Mouse (Mus musculus) megakaryocyte, embryonic 14.5 days (primary cell): ENCODE measurements around the gene Sfta2.

ENCODE experiments used
- FLI1 ChIP-seq: IDR thresholded peaks from 2 replicates; pipeline ENCODE4 v1.6.1; 2012; ENCODE audit warnings: low read length, inconsistent platforms, mixed read lengths
- GATA1 ChIP-seq: IDR thresholded peaks from 3 replicates; pipeline ENCODE4 v1.6.1; 2012; ENCODE audit warnings: mixed read lengths, low read length, inconsistent platforms, borderline replicate concordance

- no peak for TF ChIP-seq GATA1
- TF ChIP-seq FLI1, result no peak
Measured at GRCm38 (mm10) chr17:35639352-35639751, 38.0 kb downstream of the Sfta2 start.
